Mouse (Mus musculus) heart, embryonic 10.5 days (tissue): ENCODE data around the gene St6galnac6. TPM values are rescaled to one million over a fixed set of nuclear protein-coding genes. Genes with fewer than 3 reads are reported as not detected.

Experiments used
- DNase-seq: peaks from one replicate; pipeline ENCODE4 v3.0.0-alpha.2; 2017; ENCODE audit warnings: low spot score
- H3K27ac ChIP-seq: fragments of 300-500 bp; sonication (generic); 2 replicates; pipeline ENCODE4 v1.5.1; 2016; ENCODE audit warnings: mild to moderate bottlenecking
- H3K27me3 ChIP-seq: fragments of 300-500 bp; sonication (generic); 2 replicates; pipeline ENCODE4 v1.6.1; 2016; ENCODE audit warnings: mild to moderate bottlenecking; ENCODE audit not compliant: poor library complexity, insufficient read depth, severe bottlenecking
- H3K36me3 ChIP-seq: fragments of 300-500 bp; sonication (generic); 2 replicates; pipeline ENCODE4 v1.6.1; 2016; ENCODE audit warnings: mild to moderate bottlenecking, moderate library complexity
- H3K4me1 ChIP-seq: fragments of 300-500 bp; sonication (generic); 2 replicates; pipeline ENCODE4 v1.6.1; 2016; ENCODE audit warnings: mild to moderate bottlenecking
- H3K4me3 ChIP-seq: fragments of 300-500 bp; sonication (generic); 2 replicates; pipeline ENCODE4 v1.5.1; 2016; ENCODE audit warnings: mild to moderate bottlenecking, moderate library complexity
- H3K9me3 ChIP-seq: fragments of 300-500 bp; sonication (generic); 2 replicates; pipeline ENCODE4 v1.6.1; 2016; ENCODE audit warnings: mild to moderate bottlenecking, moderate library complexity
- WGBS: fragments of 180-500 bp; shearing (Covaris S2); methylation state at CpG from one replicate; pipeline ENCODE4 v1.1.7; 2016; 5-methylcytosine and 5-hydroxymethylcytosine counted together
- polyA plus RNA-seq: library from polyadenylated mRNA; unstranded; fragments of >200 nt; fragmentation: Nextera tagmentation; extraction: Ambion mirVana; gene quantifications from 2 replicates; pipeline ENCODE4 v1.2.1, GENCODE M21; 2016

St6galnac6 gene
- polyA plus RNA-seq, 1 experiment from 2014 or later = 25.1 TPM

DNA sequence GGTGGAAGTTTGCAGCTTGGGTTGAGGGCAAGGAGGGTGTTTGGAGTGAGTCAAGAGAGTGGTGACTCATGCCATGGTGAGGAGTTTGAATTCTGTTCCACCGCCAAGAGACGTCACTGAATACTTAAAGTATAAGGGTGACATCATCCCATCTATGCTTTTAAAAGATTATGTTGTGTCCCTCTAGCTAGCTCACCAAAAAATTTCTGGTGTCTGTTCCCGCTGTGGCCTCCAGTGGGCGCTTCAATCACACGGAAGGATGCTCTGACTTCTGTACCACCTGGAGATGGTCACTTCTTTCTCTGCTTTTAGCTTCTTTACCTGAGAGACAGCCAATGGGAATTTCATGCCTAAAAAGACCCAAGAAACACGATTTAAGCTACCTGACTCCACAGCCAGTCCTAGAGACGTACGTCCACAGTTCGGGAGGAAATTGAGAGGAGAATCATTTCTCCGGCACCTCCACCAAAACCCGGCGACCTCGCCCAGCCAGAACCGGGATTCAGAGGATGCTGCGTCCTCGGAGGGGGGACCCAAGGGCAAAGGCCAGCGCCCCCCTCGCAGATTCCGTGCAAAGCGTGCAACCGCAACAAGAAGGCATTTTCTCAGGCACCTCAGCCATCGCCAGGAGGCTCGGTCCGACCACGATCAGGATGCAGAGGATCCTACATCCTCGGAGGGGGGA lies 24.5 kb upstream of the St6galnac6 start:
- Histone ChIP-seq H3K4me1 (peaks cover 26% of the 10 kb centered on the region), H3K4me3 (peak overlapping the region; percentile 63), H3K27ac (0 out of 2 replicates have a peak overlapping the region, but pooled peaks have one; percentile 1), H3K36me3 (peaks cover 15% of the 10 kb centered on the region), H3K9me3 (no peaks in the 10 kb centered on the region), H3K27me3 (peaks cover 44% of the 10 kb centered on the region)
- no peak for DNase-seq
- WGBS = 2% methylated on average over 26 of the region's 26 CpGs

- H3K36me3 ChIP-seq = peaks cover 15% of the 10 kb centered on the region
- 5% methylated on average over 28 of the region's 28 CpGs for WGBS
- H3K4me3 ChIP-seq = peak within 1 kb of the TSS; percentile 63
- DNase-seq = peak; percentile 80
- no peaks in the 10 kb centered on the region for H3K9me3 ChIP-seq
- 0 out of 2 replicates have a peak within 1 kb of the TSS, but pooled peaks have one; percentile 1 for H3K27ac ChIP-seq
- H3K27me3 ChIP-seq = peaks cover 50% of the 10 kb centered on the region
- H3K4me1 ChIP-seq = peaks cover 26% of the 10 kb centered on the region
Measured at GRCm38 (mm10) chr2:32575586-32576160, 23.8 kb upstream of the St6galnac6 start, which contains the start of gene 9430097D07Rik. 9430097D07Rik (minus strand) TSS chr2:32575684.

- peaks cover 52% of the 10 kb centered on the region for H3K27me3 ChIP-seq
- WGBS = 86% methylated on average over 9 of the region's 9 CpGs
- DNase-seq = no peak
- H3K9me3 ChIP-seq = no peaks in the 10 kb centered on the region
- H3K4me1 ChIP-seq = peaks cover 26% of the 10 kb centered on the region
- peaks cover 15% of the 10 kb centered on the region for H3K36me3 ChIP-seq
- no peak overlapping the region for H3K27ac ChIP-seq
- H3K4me3 ChIP-seq = no peak overlapping the region
Measured at GRCm38 (mm10) chr2:32576532-32576931, 23.0 kb upstream of the St6galnac6 start.

DNA sequence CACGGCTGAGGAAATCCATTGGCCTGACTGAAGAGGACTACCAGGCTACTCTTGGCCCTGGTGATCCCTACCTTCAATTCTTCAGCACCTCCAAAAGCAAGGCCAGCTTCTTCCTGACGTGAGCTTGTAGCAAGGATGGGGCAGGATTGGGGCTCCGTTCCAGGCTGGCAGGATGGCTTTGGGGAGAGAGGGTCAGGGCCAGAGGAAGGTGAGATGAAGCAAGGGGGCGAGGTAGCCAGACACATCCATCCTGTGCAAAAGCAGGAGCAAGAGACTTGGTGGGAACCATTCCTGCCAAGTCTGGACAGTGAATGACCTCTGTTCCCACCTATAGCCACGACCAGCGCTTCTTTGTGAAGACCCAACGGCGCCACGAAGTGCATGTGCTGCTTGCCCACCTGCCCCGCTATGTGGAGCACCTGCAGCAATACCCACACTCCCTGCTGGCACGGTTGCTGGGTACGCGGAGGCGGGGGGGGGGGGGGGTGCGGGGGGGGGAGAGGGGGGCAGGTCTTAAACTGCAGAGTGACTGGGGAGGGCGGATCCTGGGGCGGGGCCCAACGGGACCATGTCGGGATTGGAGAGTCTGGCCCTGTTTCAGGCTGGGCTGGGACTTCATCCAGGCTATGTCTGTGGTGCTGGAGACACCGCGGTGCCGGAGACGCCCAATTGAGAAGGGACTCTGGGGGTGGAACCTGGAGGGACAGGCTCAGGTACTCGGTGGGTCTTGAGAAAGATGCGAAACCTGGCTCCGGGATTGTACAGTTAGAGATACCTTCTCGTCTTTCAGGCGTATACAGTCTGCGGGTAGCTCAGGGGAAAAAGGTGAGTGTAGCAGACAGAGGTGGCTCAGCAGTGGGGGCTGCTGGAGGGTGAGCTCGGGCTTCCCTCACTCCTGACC lies 21.1 kb upstream of the St6galnac6 start:
- H3K4me1 ChIP-seq = peaks cover 27% of the 10 kb centered on the region
- no peak overlapping the region for H3K27ac ChIP-seq
- peak overlapping the region; percentile 12; the same call in 1 of the 2 replicates for H3K4me3 ChIP-seq
- WGBS = 40% methylated on average over 24 of the region's 30 CpGs
- no peaks in the 10 kb centered on the region for H3K9me3 ChIP-seq
- H3K36me3 ChIP-seq = peaks cover 3% of the 10 kb centered on the region
- no peak for DNase-seq
- H3K27me3 ChIP-seq = peaks cover 56% of the 10 kb centered on the region

GRCm38 (mm10) chr2:32581450-32582095 lies 17.9 kb upstream of the St6galnac6 start:
- 36% methylated on average over 19 of the region's 19 CpGs for WGBS

GRCm38 (mm10) chr2:32582830-32583799 lies 16.4 kb upstream of the St6galnac6 start:
- peak overlapping the region; percentile 49 for H3K4me3 ChIP-seq
- H3K27ac ChIP-seq = peak overlapping the region; percentile 43; the same call in 1 of the 2 replicates
- peaks cover 31% of the 10 kb centered on the region for H3K27me3 ChIP-seq
- peak; percentile 92 for DNase-seq
- peaks cover 32% of the 10 kb centered on the region for H3K4me1 ChIP-seq
- WGBS = 11% methylated on average over 37 of the region's 37 CpGs
- H3K9me3 ChIP-seq = no peaks in the 10 kb centered on the region
- H3K36me3 ChIP-seq = no peaks in the 10 kb centered on the region

More at GRCm38 (mm10) chr2:32581450-32582095, 17.9 kb upstream of the St6galnac6 start:
- peaks cover 19% of the 10 kb centered on the region for H3K4me1 ChIP-seq
- no peak overlapping the region for H3K27ac ChIP-seq
- H3K27me3 ChIP-seq = peaks cover 46% of the 10 kb centered on the region
- no peaks in the 10 kb centered on the region for H3K36me3 ChIP-seq
- no peak for DNase-seq
- peak overlapping the region; percentile 42 for H3K4me3 ChIP-seq
- no peaks in the 10 kb centered on the region for H3K9me3 ChIP-seq

DNA sequence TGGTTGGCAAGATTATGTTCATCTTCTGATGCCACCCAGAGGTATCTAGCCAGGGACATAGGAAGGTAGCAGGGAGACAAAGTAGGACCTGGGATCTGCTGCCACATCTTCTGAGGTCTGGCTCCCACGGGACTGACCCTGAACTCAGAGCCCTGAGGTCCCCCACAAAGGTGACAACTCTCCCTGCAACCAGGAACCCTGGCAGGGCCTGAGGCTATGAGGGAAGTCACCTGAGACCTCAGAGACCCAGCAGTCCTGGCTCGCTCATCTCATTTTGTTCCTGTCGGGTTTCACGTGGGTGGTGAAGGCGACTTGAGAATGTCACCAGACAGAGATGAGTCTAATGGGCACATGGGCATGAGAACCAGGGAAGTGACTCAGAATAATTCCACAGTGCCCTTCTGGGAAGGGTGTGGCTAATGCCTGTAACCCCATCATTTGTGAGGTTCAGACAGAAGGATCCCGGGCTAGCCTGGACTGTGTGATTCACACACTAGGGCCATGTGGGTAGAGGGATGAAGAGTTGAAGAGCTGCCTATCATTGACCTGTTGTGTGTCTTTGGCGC lies 14.3 kb upstream of the St6galnac6 start:
- Histone ChIP-seq H3K27me3 (peaks cover 10% of the 10 kb centered on the region), H3K36me3 (peaks cover 12% of the 10 kb centered on the region), H3K9me3 (no peaks in the 10 kb centered on the region), H3K4me1 (peaks cover 47% of the 10 kb centered on the region), H3K27ac (no peak overlapping the region), H3K4me3 (no peak overlapping the region)
- 83% methylated on average over 7 of the region's 7 CpGs for WGBS
- no peak for DNase-seq

- peaks cover 4% of the 10 kb centered on the region; the same call in 1 of the 2 replicates for H3K27me3 ChIP-seq
- peak; percentile 97 for DNase-seq
- H3K36me3 ChIP-seq = peaks cover 18% of the 10 kb centered on the region
- H3K4me3 ChIP-seq = peak within 1 kb of the TSS; percentile 64
- peaks cover 40% of the 10 kb centered on the region for H3K4me1 ChIP-seq
- H3K27ac ChIP-seq = peak within 1 kb of the TSS; percentile 85
- WGBS = under 1% methylated on average over 38 of the region's 38 CpGs
- H3K9me3 ChIP-seq = no peaks in the 10 kb centered on the region
Measured at GRCm38 (mm10) chr2:32586871-32587351, 12.6 kb upstream of the St6galnac6 start, which contains the start of gene St6galnac4. St6galnac4 (plus strand) TSS chr2:32587095.

GRCm38 (mm10) chr2:32587731-32588321 lies 11.7 kb upstream of the St6galnac6 start:
- H3K27me3 ChIP-seq = no peaks in the 10 kb centered on the region
- H3K4me1 ChIP-seq = peaks cover 39% of the 10 kb centered on the region
- H3K27ac ChIP-seq = peak overlapping the region; percentile 85
- no peak for DNase-seq
- H3K4me3 ChIP-seq = peak overlapping the region; percentile 64
- H3K9me3 ChIP-seq = no peaks in the 10 kb centered on the region
- WGBS = 14% methylated on average over 9 of the region's 9 CpGs
- peaks cover 25% of the 10 kb centered on the region for H3K36me3 ChIP-seq

- Histone ChIP-seq H3K27ac (peak overlapping the region; percentile 24), H3K27me3 (no peaks in the 10 kb centered on the region), H3K4me3 (no peak overlapping the region; the same call in 1 of the 2 replicates), H3K9me3 (no peaks in the 10 kb centered on the region), H3K4me1 (peaks cover 33% of the 10 kb centered on the region), H3K36me3 (peaks cover 36% of the 10 kb centered on the region)
- no peak for DNase-seq
- 63% methylated on average over 11 of the region's 11 CpGs for WGBS
Measured at GRCm38 (mm10) chr2:32589213-32589795, 10.2 kb upstream of the St6galnac6 start.
